Mouse (Mus musculus): ENCODE measurements around the gene Synj2.

The Synj2 gene

GRCm38 (mm10) chr17:5973536-5973935, 32.5 kb downstream of the Synj2 start:
- no peak for DNase-seq (ENCODE audit: inconsistent age in 2 of 2, low spot score in 1 of 2)

- peak in 1 of 2 experiments; percentile 61 for DNase-seq (ENCODE audit: inconsistent age in 2 of 2, low spot score in 1 of 2)
Observed at GRCm38 (mm10) chr17:5975099-5975977, 34.3 kb downstream of the Synj2 start.

- DNase-seq (ENCODE audit: inconsistent age in 2 of 2, low spot score in 1 of 2), result peak in 1 of 2 experiments; percentile 59
Observed at GRCm38 (mm10) chr17:5976221-5977055, 35.4 kb downstream of the Synj2 start.

GRCm38 (mm10) chr17:5977056-5977920, 36.2 kb downstream of the Synj2 start:
- peak in 1 of 2 experiments; percentile 71 for DNase-seq (ENCODE audit: inconsistent age in 2 of 2, low spot score in 1 of 2)

- DNase-seq (ENCODE audit: inconsistent age in 2 of 2, low spot score in 1 of 2), result peak in 1 of 2 experiments; percentile 71
Observed at GRCm38 (mm10) chr17:5977921-5978504, 36.9 kb downstream of the Synj2 start.

GRCm38 (mm10) chr17:5978505-5979077, 37.5 kb downstream of the Synj2 start:
- DNase-seq (ENCODE audit: inconsistent age in 2 of 2, low spot score in 1 of 2), result peak in 1 of 2 experiments; percentile 74

- peak in 1 of 2 experiments; percentile 55 for DNase-seq (ENCODE audit: inconsistent age in 2 of 2, low spot score in 1 of 2)
Observed at GRCm38 (mm10) chr17:5980860-5981259, 39.8 kb downstream of the Synj2 start.

GRCm38 (mm10) chr17:5983150-5983549, 42.1 kb downstream of the Synj2 start:
- DNase-seq (ENCODE audit: inconsistent age in 2 of 2, low spot score in 1 of 2), result no peak

- DNase-seq (ENCODE audit: inconsistent age in 2 of 2, low spot score in 1 of 2), result no peak
Observed at GRCm38 (mm10) chr17:5983901-5984300, 42.8 kb downstream of the Synj2 start.

GRCm38 (mm10) chr17:5984700-5985231, 43.7 kb downstream of the Synj2 start:
- DNase-seq (ENCODE audit: inconsistent age in 2 of 2, low spot score in 1 of 2), result no peak

- DNase-seq (ENCODE audit: inconsistent age in 2 of 2, low spot score in 1 of 2), result no peak
Observed at GRCm38 (mm10) chr17:5985271-5985670, 44.2 kb downstream of the Synj2 start.

GRCm38 (mm10) chr17:5987271-5988056, 46.4 kb downstream of the Synj2 start:
- no peak for DNase-seq (ENCODE audit: inconsistent age in 2 of 2, low spot score in 1 of 2)

- DNase-seq (ENCODE audit: inconsistent age in 2 of 2, low spot score in 1 of 2), result no peak
Observed at GRCm38 (mm10) chr17:5988102-5988501, 47.0 kb downstream of the Synj2 start.

GRCm38 (mm10) chr17:5992866-5993580, 51.9 kb downstream of the Synj2 start:
- peak in 1 of 2 experiments; percentile 82 for DNase-seq (ENCODE audit: inconsistent age in 2 of 2, low spot score in 1 of 2)

GRCm38 (mm10) chr17:5993581-5994260, 52.6 kb downstream of the Synj2 start:
- DNase-seq (ENCODE audit: inconsistent age in 2 of 2, low spot score in 1 of 2), result peak; percentile 20 to 63

- peak; percentile 76 to 88 for DNase-seq (ENCODE audit: inconsistent age in 2 of 2, low spot score in 1 of 2)
Observed at GRCm38 (mm10) chr17:5994606-5995005, 53.5 kb downstream of the Synj2 start.

- peak in 1 of 2 experiments; percentile 25 for DNase-seq (ENCODE audit: inconsistent age in 2 of 2, low spot score in 1 of 2)
Observed at GRCm38 (mm10) chr17:5996589-5996988, 55.5 kb downstream of the Synj2 start.
